Mouse (Mus musculus): ENCODE data around the gene Sgcg. TPM values are rescaled to one million over a fixed set of nuclear protein-coding genes. Genes with fewer than 3 reads are reported as not detected.

The Sgcg gene
- total RNA-seq, 2 experiments from 2014 or later = not detected

Other genes starting within 250 kb of the Sgcg start
- gene Tnfrsf19, start 212.0 kb downstream of the Sgcg start, total RNA-seq (2021) = 10 to 100 TPM; 80.7 to 82.4 TPM
- 10 to 100 TPM; 56.6 to 62.7 TPM for gene Sacs, start 120.0 kb downstream of the Sgcg start, total RNA-seq (2021)
- under 1 TPM; 0.70 to 0.82 TPM for gene Arl11, start 51.3 kb upstream of the Sgcg start, total RNA-seq (2021)
- 1 to 10 TPM; 4.3 to 4.5 TPM for gene Ebpl, start 101.9 kb upstream of the Sgcg start, total RNA-seq (2021)
- gene Kpna3, start 181.4 kb upstream of the Sgcg start, total RNA-seq (2021) = 10 to 100 TPM; 79.1 to 79.7 TPM

All from left cerebral cortex, postnatal 14 days (tissue).